Mouse (Mus musculus): ENCODE results near the gene Arsg. TPM values are rescaled to one million over a fixed set of nuclear protein-coding genes. Genes with fewer than 3 reads are reported as not detected.
"Not testable (repeated sequence)": the region's sequence is repeated elsewhere in the genome, so short reads cannot be mapped to it uniquely, and the experiment has no call there.

Gene Arsg
- total RNA-seq, 2 experiments from 2014 or later, result 0.84 to 0.86 TPM

- intact Hi-C loops (cut with DNase I), result no loop called here
- Histone ChIP-seq H3K27ac (no peak overlapping the region), H3K4me3 (no peak overlapping the region)
- no peak for TF ChIP-seq CTCF (IDR thresholded peaks at IDR 0.05)
- DNase-seq, result no peak
These were observed 15.0 kb downstream of the Arsg start for GRCm38 (mm10) chr11:109487991-109488684.

- TF ChIP-seq CTCF (IDR thresholded peaks at IDR 0.05), result no peak
- DNase-seq, result no peak
- intact Hi-C loops (cut with DNase I), result no loop called here
- H3K27ac ChIP-seq, result no peak overlapping the region
- no peak overlapping the region for H3K4me3 ChIP-seq
These were observed 16.6 kb downstream of the Arsg start for GRCm38 (mm10) chr11:109489763-109490162.

GRCm38 (mm10) chr11:109491844-109492243 lies 18.7 kb downstream of the Arsg start:
- no peak for TF ChIP-seq CTCF (IDR thresholded peaks at IDR 0.05)
- H3K4me3 ChIP-seq, result no peak overlapping the region
- H3K27ac ChIP-seq, result no peak overlapping the region
- intact Hi-C loops (cut with DNase I), result no loop called here
- no peak for DNase-seq

GRCm38 (mm10) chr11:109492847-109493464 lies 19.8 kb downstream of the Arsg start:
- DNase-seq; intact Hi-C loops (cut with DNase I); H3K4me3 ChIP-seq; H3K27ac ChIP-seq: not testable (repeated sequence)

- DNase-seq, result no peak
- Histone ChIP-seq H3K27ac (no peak overlapping the region), H3K4me3 (no peak overlapping the region)
- TF ChIP-seq CTCF (IDR thresholded peaks at IDR 0.05), result no peak
- intact Hi-C loops (cut with DNase I), result no loop called here
These were observed 22.0 kb downstream of the Arsg start for GRCm38 (mm10) chr11:109494890-109495770.

GRCm38 (mm10) chr11:109495771-109496474 lies 22.7 kb downstream of the Arsg start:
- Histone ChIP-seq H3K4me3 (no peak overlapping the region), H3K27ac (no peak overlapping the region)
- intact Hi-C loops (cut with DNase I), result no loop called here
- no peak for DNase-seq
- no peak for TF ChIP-seq CTCF (IDR thresholded peaks at IDR 0.05)

- TF ChIP-seq CTCF (IDR thresholded peaks at IDR 0.05), result no peak
- H3K27ac ChIP-seq, result no peak overlapping the region
- H3K4me3 ChIP-seq, result no peak overlapping the region
- intact Hi-C loops (cut with DNase I), result no loop called here
- DNase-seq, result no peak
These were observed 23.4 kb downstream of the Arsg start for GRCm38 (mm10) chr11:109496475-109496993.

GRCm38 (mm10) chr11:109496996-109497714 lies 24.0 kb downstream of the Arsg start:
- H3K27ac ChIP-seq, result no peak overlapping the region
- no peak for TF ChIP-seq CTCF (IDR thresholded peaks at IDR 0.05)
- intact Hi-C loops (cut with DNase I), result no loop called here
- H3K4me3 ChIP-seq, result no peak overlapping the region
- DNase-seq, result no peak

- no peak for TF ChIP-seq CTCF (IDR thresholded peaks at IDR 0.05)
- peak overlapping the region; percentile 23; the same call in 1 of the 2 replicates for H3K4me3 ChIP-seq
- no peak overlapping the region for H3K27ac ChIP-seq
- no peak for DNase-seq
- intact Hi-C loops (cut with DNase I), result no loop called here
These were observed 24.8 kb downstream of the Arsg start for GRCm38 (mm10) chr11:109497990-109498389.

- intact Hi-C loops (cut with DNase I), result no loop called here
- H3K27ac ChIP-seq, result no peak overlapping the region
- no peak overlapping the region for H3K4me3 ChIP-seq
- no peak for TF ChIP-seq CTCF (IDR thresholded peaks at IDR 0.05)
- peak; percentile 35 for DNase-seq
These were observed 27.0 kb downstream of the Arsg start for GRCm38 (mm10) chr11:109500206-109500605.

GRCm38 (mm10) chr11:109504977-109505376 lies 31.8 kb downstream of the Arsg start:
- no peak overlapping the region for H3K27ac ChIP-seq
- intact Hi-C loops (cut with DNase I), result no loop called here
- DNase-seq, result peak; percentile 78
- H3K4me3 ChIP-seq, result no peak overlapping the region
- no peak for TF ChIP-seq CTCF (IDR thresholded peaks at IDR 0.05)

- no peak for TF ChIP-seq CTCF (IDR thresholded peaks at IDR 0.05)
- intact Hi-C loops (cut with DNase I), result no loop called here
- no peak overlapping the region for H3K4me3 ChIP-seq
These were observed 32.6 kb downstream of the Arsg start for GRCm38 (mm10) chr11:109505823-109506222.

More at GRCm38 (mm10) chr11:109505823-109506222, 32.6 kb downstream of the Arsg start:
- no peak for DNase-seq
- H3K27ac ChIP-seq, result no peak overlapping the region

All from gastrocnemius, adult 2 months (tissue).